Mouse (Mus musculus): ENCODE results near the gene Efemp1. TPM values are rescaled to one million over a fixed set of nuclear protein-coding genes. Genes with fewer than 3 reads are reported as not detected.

The Efemp1 gene
- polyA plus RNA-seq, 1 experiment from 2014 or later, result 16.5 TPM

- Histone ChIP-seq H3K27ac (replicated peaks in 1 of 2; ENCODE audit: control insufficient read depth in 1 of 2, insufficient read depth in 1 of 2, low read depth in 2 of 2, low read length in 2 of 2) (no peak overlapping the region), H3K9me3 (ENCODE audit: control insufficient read depth, low read length) (no peaks in the 10 kb centered on the region), H3K36me3 (ENCODE audit: control insufficient read depth, insufficient read depth, low read length) (no peaks in the 10 kb centered on the region), H3K9ac (ENCODE audit: low read length) (no peak overlapping the region), H3K4me1 (ENCODE audit: control insufficient read depth in 2 of 2, insufficient read depth in 2 of 2, low read length in 2 of 2) (no peaks in the 10 kb centered on the region; a peak in 2 of 4 replicates), H3K4me2 (ENCODE audit: low read length) (no peak overlapping the region), H3K27me3 (ENCODE audit: control insufficient read depth, insufficient read depth, low read length) (no peaks in the 10 kb centered on the region), H3K4me3 (ENCODE audit: control insufficient read depth in 1 of 2, insufficient read depth in 1 of 2, low read depth in 1 of 2, low read length in 2 of 2) (no peak overlapping the region)
- no peak for ATAC-seq (ENCODE audit: insufficient number of reproducible peaks, insufficient read depth, low FRiP score, low read depth)
Observed at GRCm38 (mm10) chr11:28835141-28835540, 17.9 kb upstream of the Efemp1 start.

GRCm38 (mm10) chr11:28849841-28850240 lies 3.2 kb upstream of the Efemp1 start:
- H3K27ac ChIP-seq (replicated peaks in 1 of 2; ENCODE audit: control insufficient read depth in 1 of 2, insufficient read depth in 1 of 2, low read depth in 2 of 2, low read length in 2 of 2), result no peak overlapping the region
- H3K4me1 ChIP-seq (ENCODE audit: control insufficient read depth in 2 of 2, insufficient read depth in 2 of 2, low read length in 2 of 2), result peaks cover 0 to 12% of the 10 kb centered on the region in 2 experiments; a peak in 1 of 4 replicates
- no peak overlapping the region for H3K9ac ChIP-seq (ENCODE audit: low read length)
- H3K36me3 ChIP-seq (ENCODE audit: control insufficient read depth, insufficient read depth, low read length), result no peaks in the 10 kb centered on the region
- no peaks in the 10 kb centered on the region for H3K9me3 ChIP-seq (ENCODE audit: control insufficient read depth, low read length)
- no peak overlapping the region for H3K4me2 ChIP-seq (ENCODE audit: low read length)
- peaks cover 14% of the 10 kb centered on the region for H3K27me3 ChIP-seq (ENCODE audit: control insufficient read depth, insufficient read depth, low read length)
- no peak for ATAC-seq (ENCODE audit: insufficient number of reproducible peaks, insufficient read depth, low FRiP score, low read depth)
- no peak overlapping the region for H3K4me3 ChIP-seq (ENCODE audit: control insufficient read depth in 1 of 2, insufficient read depth in 1 of 2, low read depth in 1 of 2, low read length in 2 of 2)

- WGBS, result 50% methylated on average over 4 of the region's 4 CpGs
- no peaks in the 10 kb centered on the region for H3K36me3 ChIP-seq (ENCODE audit: control insufficient read depth, insufficient read depth, low read length)
- H3K9me3 ChIP-seq (ENCODE audit: control insufficient read depth, low read length), result no peaks in the 10 kb centered on the region
- H3K27ac ChIP-seq (replicated peaks in 1 of 2; ENCODE audit: control insufficient read depth in 1 of 2, insufficient read depth in 1 of 2, low read depth in 2 of 2, low read length in 2 of 2), result no peak overlapping the region
- H3K4me3 ChIP-seq (ENCODE audit: control insufficient read depth in 1 of 2, insufficient read depth in 1 of 2, low read depth in 1 of 2, low read length in 2 of 2), result no peak overlapping the region
- no peak overlapping the region for H3K4me2 ChIP-seq (ENCODE audit: low read length)
- no peak overlapping the region for H3K9ac ChIP-seq (ENCODE audit: low read length)
- no peak for ATAC-seq (ENCODE audit: insufficient number of reproducible peaks, insufficient read depth, low FRiP score, low read depth)
- H3K4me1 ChIP-seq (ENCODE audit: control insufficient read depth in 2 of 2, insufficient read depth in 2 of 2, low read length in 2 of 2), result peaks cover 0 to 12% of the 10 kb centered on the region in 2 experiments; a peak in 1 of 4 replicates
- H3K27me3 ChIP-seq (ENCODE audit: control insufficient read depth, insufficient read depth, low read length), result peaks cover 16% of the 10 kb centered on the region
Observed at GRCm38 (mm10) chr11:28851645-28852044, 1.4 kb upstream of the Efemp1 start.

- Histone ChIP-seq H3K4me1 (ENCODE audit: control insufficient read depth in 2 of 2, insufficient read depth in 2 of 2, low read length in 2 of 2) (peaks cover 0 to 12% of the 10 kb centered on the region in 2 experiments; a peak in 1 of 4 replicates), H3K27me3 (ENCODE audit: control insufficient read depth, insufficient read depth, low read length) (peaks cover 16% of the 10 kb centered on the region), H3K4me3 (ENCODE audit: control insufficient read depth in 1 of 2, insufficient read depth in 1 of 2, low read depth in 1 of 2, low read length in 2 of 2) (peak overlapping the region in 1 of 2 experiments; percentile 51; a peak in 2 of 4 replicates), H3K9ac (ENCODE audit: low read length) (no peak overlapping the region), H3K27ac (replicated peaks in 1 of 2; ENCODE audit: control insufficient read depth in 1 of 2, insufficient read depth in 1 of 2, low read depth in 2 of 2, low read length in 2 of 2) (no peak overlapping the region), H3K4me2 (ENCODE audit: low read length) (peak overlapping the region; percentile 80), H3K36me3 (ENCODE audit: control insufficient read depth, insufficient read depth, low read length) (no peaks in the 10 kb centered on the region), H3K9me3 (ENCODE audit: control insufficient read depth, low read length) (no peaks in the 10 kb centered on the region)
- 10% methylated on average over 6 of the region's 6 CpGs for WGBS
- ATAC-seq (ENCODE audit: insufficient number of reproducible peaks, insufficient read depth, low FRiP score, low read depth), result no peak
Observed at GRCm38 (mm10) chr11:28852361-28852919, 564 bp upstream of the Efemp1 start.

- no peak overlapping the region for H3K4me2 ChIP-seq (ENCODE audit: low read length)
- H3K9me3 ChIP-seq (ENCODE audit: control insufficient read depth, low read length), result 0 out of 2 replicates have a peak, but pooled peaks cover 3% of the 10 kb centered on the region
- H3K27me3 ChIP-seq (ENCODE audit: control insufficient read depth, insufficient read depth, low read length), result peaks cover 6% of the 10 kb centered on the region; the same call in 1 of the 2 replicates
- no peak overlapping the region for H3K9ac ChIP-seq (ENCODE audit: low read length)
- no peak overlapping the region for H3K4me3 ChIP-seq (ENCODE audit: control insufficient read depth in 1 of 2, insufficient read depth in 1 of 2, low read depth in 1 of 2, low read length in 2 of 2)
- no peaks in the 10 kb centered on the region for H3K36me3 ChIP-seq (ENCODE audit: control insufficient read depth, insufficient read depth, low read length)
- H3K4me1 ChIP-seq (ENCODE audit: control insufficient read depth in 2 of 2, insufficient read depth in 2 of 2, low read length in 2 of 2), result no peaks in the 10 kb centered on the region
- no peak overlapping the region for H3K27ac ChIP-seq (replicated peaks in 1 of 2; ENCODE audit: control insufficient read depth in 1 of 2, insufficient read depth in 1 of 2, low read depth in 2 of 2, low read length in 2 of 2)
- ATAC-seq (ENCODE audit: insufficient number of reproducible peaks, insufficient read depth, low FRiP score, low read depth), result no peak
Observed at GRCm38 (mm10) chr11:28859125-28859524, 6.1 kb downstream of the Efemp1 start.

- no peaks in the 10 kb centered on the region for H3K27me3 ChIP-seq (ENCODE audit: control insufficient read depth, insufficient read depth, low read length)
- H3K36me3 ChIP-seq (ENCODE audit: control insufficient read depth, insufficient read depth, low read length), result no peaks in the 10 kb centered on the region
- WGBS, result 74% methylated on average over 2 of the region's 2 CpGs
- no peak overlapping the region for H3K4me2 ChIP-seq (ENCODE audit: low read length)
- no peak overlapping the region for H3K9ac ChIP-seq (ENCODE audit: low read length)
- H3K4me3 ChIP-seq (ENCODE audit: control insufficient read depth in 1 of 2, insufficient read depth in 1 of 2, low read depth in 1 of 2, low read length in 2 of 2), result no peak overlapping the region
- no peak for ATAC-seq (ENCODE audit: insufficient number of reproducible peaks, insufficient read depth, low FRiP score, low read depth)
- no peaks in the 10 kb centered on the region for H3K4me1 ChIP-seq (ENCODE audit: control insufficient read depth in 2 of 2, insufficient read depth in 2 of 2, low read length in 2 of 2)
- no peaks in the 10 kb centered on the region for H3K9me3 ChIP-seq (ENCODE audit: control insufficient read depth, low read length)
- no peak overlapping the region for H3K27ac ChIP-seq (replicated peaks in 1 of 2; ENCODE audit: control insufficient read depth in 1 of 2, insufficient read depth in 1 of 2, low read depth in 2 of 2, low read length in 2 of 2)
Observed at GRCm38 (mm10) chr11:28869129-28869528, 16.1 kb downstream of the Efemp1 start.

GRCm38 (mm10) chr11:28881381-28881976 lies 28.5 kb downstream of the Efemp1 start:
- Histone ChIP-seq H3K27me3 (ENCODE audit: control insufficient read depth, insufficient read depth, low read length) (no peaks in the 10 kb centered on the region), H3K4me2 (ENCODE audit: low read length) (no peak overlapping the region), H3K4me3 (ENCODE audit: control insufficient read depth in 1 of 2, insufficient read depth in 1 of 2, low read depth in 1 of 2, low read length in 2 of 2) (no peak overlapping the region), H3K9ac (ENCODE audit: low read length) (no peak overlapping the region), H3K9me3 (ENCODE audit: control insufficient read depth, low read length) (no peaks in the 10 kb centered on the region), H3K27ac (replicated peaks in 1 of 2; ENCODE audit: control insufficient read depth in 1 of 2, insufficient read depth in 1 of 2, low read depth in 2 of 2, low read length in 2 of 2) (no peak overlapping the region), H3K36me3 (ENCODE audit: control insufficient read depth, insufficient read depth, low read length) (no peaks in the 10 kb centered on the region), H3K4me1 (ENCODE audit: control insufficient read depth in 2 of 2, insufficient read depth in 2 of 2, low read length in 2 of 2) (no peaks in the 10 kb centered on the region)
- WGBS, result 65% methylated on average over 2 of the region's 2 CpGs
- no peak for ATAC-seq (ENCODE audit: insufficient number of reproducible peaks, insufficient read depth, low FRiP score, low read depth)

GRCm38 (mm10) chr11:28883106-28883505 lies 30.1 kb downstream of the Efemp1 start:
- Histone ChIP-seq H3K4me3 (ENCODE audit: control insufficient read depth in 1 of 2, insufficient read depth in 1 of 2, low read depth in 1 of 2, low read length in 2 of 2) (no peak overlapping the region), H3K27ac (replicated peaks in 1 of 2; ENCODE audit: control insufficient read depth in 1 of 2, insufficient read depth in 1 of 2, low read depth in 2 of 2, low read length in 2 of 2) (no peak overlapping the region), H3K9me3 (ENCODE audit: control insufficient read depth, low read length) (no peaks in the 10 kb centered on the region), H3K36me3 (ENCODE audit: control insufficient read depth, insufficient read depth, low read length) (no peaks in the 10 kb centered on the region), H3K4me1 (ENCODE audit: control insufficient read depth in 2 of 2, insufficient read depth in 2 of 2, low read length in 2 of 2) (no peaks in the 10 kb centered on the region), H3K27me3 (ENCODE audit: control insufficient read depth, insufficient read depth, low read length) (no peaks in the 10 kb centered on the region), H3K9ac (ENCODE audit: low read length) (no peak overlapping the region), H3K4me2 (ENCODE audit: low read length) (no peak overlapping the region)
- no peak for ATAC-seq (ENCODE audit: insufficient number of reproducible peaks, insufficient read depth, low FRiP score, low read depth)
- 37% methylated on average over 4 of the region's 4 CpGs for WGBS
